Mouse (Mus musculus) hindbrain, postnatal 0 days (tissue): Measurements from ENCODE around the gene Ctnnal1. TPM values are rescaled to one million over a fixed set of nuclear protein-coding genes. Genes with fewer than 3 reads are reported as not detected.

Source experiments
- ATAC-seq: fragments of 200-750 bp; cut with Nextera tagmentation; 2 replicates; pipeline ENCODE4 v1.8.0; 2017; ENCODE audit warnings: mild to moderate bottlenecking, moderate TSS enrichment, moderate library complexity
- DNase-seq: peaks from one replicate; pipeline ENCODE4 v3.0.0-alpha.2; 2015; ENCODE audit warnings: low spot score
- H3K27ac ChIP-seq: fragments of 300-500 bp; sonication (generic); 2 replicates; pipeline ENCODE4 v1.5.1; 2014; ENCODE audit warnings: mild to moderate bottlenecking
- H3K27me3 ChIP-seq: fragments of 300-500 bp; sonication (generic); 2 replicates; pipeline ENCODE4 v1.6.1; 2014; ENCODE audit warnings: low read length, mixed read lengths; ENCODE audit not compliant: insufficient read depth
- H3K36me3 ChIP-seq: fragments of 300-500 bp; sonication (generic); 2 replicates; pipeline ENCODE4 v1.6.1; 2014; ENCODE audit warnings: low read length, mixed read lengths; ENCODE audit not compliant: insufficient read depth
- H3K4me1 ChIP-seq: fragments of 300-500 bp; sonication (generic); 2 replicates; pipeline ENCODE4 v1.6.1; 2014; ENCODE audit warnings: antibody characterized with exemption, low read length, mixed read lengths; ENCODE audit not compliant: insufficient read depth
- H3K4me2 ChIP-seq: fragments of 300-500 bp; sonication (generic); 2 replicates; pipeline ENCODE4 v1.6.1; 2014; ENCODE audit warnings: low read depth, mild to moderate bottlenecking, low read length, moderate library complexity, mixed read lengths
- H3K4me3 ChIP-seq: fragments of 300-500 bp; sonication (generic); 2 replicates; pipeline ENCODE4 v1.5.1; 2014; ENCODE audit warnings: low read length
- H3K9ac ChIP-seq: fragments of 300-500 bp; sonication (generic); replicated peaks from 2 replicates; pipeline ENCODE4 v1.6.1; 2014; ENCODE audit warnings: mild to moderate bottlenecking, low read length, moderate library complexity, mixed read lengths
- H3K9me3 ChIP-seq: fragments of 300-500 bp; sonication (generic); 2 replicates; pipeline ENCODE4 v1.6.1; 2016; ENCODE audit warnings: low read length, mixed read lengths
- CTCF ChIP-seq: IDR thresholded peaks from 2 replicates; pipeline ENCODE4 v1.5.1; 2016; ENCODE audit warnings: antibody characterized with exemption, control low read depth, low read depth
- WGBS: fragments of 180-500 bp; shearing (Covaris S2); extraction: QIAGEN DNeasy Blood & Tissue Kit; methylation state at CpG from one replicate; pipeline ENCODE4 v1.1.7; 2014; 5-methylcytosine and 5-hydroxymethylcytosine counted together
- polyA plus RNA-seq: library from polyadenylated mRNA; unstranded; fragments of >200 nt; fragmentation: Nextera tagmentation; extraction: Ambion mirVana; gene quantifications from 2 replicates; pipeline ENCODE4 v1.2.1, GENCODE M21; 2015
- total RNA-seq: library from RNA; depleted of rRNA; stranded (reverse); fragments of >200 nt; gene quantifications from 2 replicates; pipeline ENCODE4 v1.2.3, GENCODE M21; 2014; rRNA removed

The Ctnnal1 gene
- total RNA-seq (9.5 and 16.3 TPM in 2 replicates), polyA plus RNA-seq (17.8 and 20.2 TPM in 2 replicates)

DNA sequence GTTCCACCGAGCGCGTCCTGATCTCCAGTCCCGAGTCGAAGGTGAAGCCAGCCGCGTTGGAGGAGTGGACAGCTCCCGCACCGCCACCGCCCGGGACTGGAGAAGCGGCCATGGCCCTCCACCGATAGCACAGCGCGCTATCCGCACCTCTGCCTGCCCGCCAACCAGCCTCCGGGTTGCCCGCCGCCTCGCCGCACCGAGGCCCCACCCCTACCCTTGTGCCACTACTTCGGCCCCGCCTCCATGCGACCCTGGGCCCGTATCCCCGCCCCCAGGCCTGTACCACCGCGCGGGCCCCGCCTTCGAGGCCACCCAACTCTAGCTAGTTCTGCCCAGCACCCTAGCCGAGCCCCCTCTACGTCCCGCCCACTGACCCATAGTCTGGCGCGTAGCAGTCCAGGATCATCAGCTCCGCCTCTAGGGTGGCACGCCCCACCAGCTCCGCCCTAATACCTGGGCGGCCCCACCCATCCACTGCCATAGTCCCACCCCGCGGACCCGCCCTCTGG, at the start of gene Ctnnal1:
Gene Ctnnal1, minus strand, starts transcription at position 186 of the 509 bp plus-strand sequence.
- 0% methylated on average over 31 of the region's 45 CpGs for WGBS

GRCm38 (mm10) chr4:56914761-56915160, 49.8 kb upstream of the Ctnnal1 start:
- TF ChIP-seq CTCF, result no peak
- DNase-seq (no peak), ATAC-seq (no peak)
- Histone ChIP-seq H3K36me3 (peaks cover 29% of the 10 kb centered on the region; the same call in 1 of the 2 replicates), H3K9ac (no peak overlapping the region), H3K4me1 (no peaks in the 10 kb centered on the region), H3K27me3 (no peaks in the 10 kb centered on the region), H3K4me3 (no peak overlapping the region), H3K9me3 (no peaks in the 10 kb centered on the region), H3K27ac (no peak overlapping the region), H3K4me2 (no peak overlapping the region)
- 82% methylated on average over 1 of the region's 1 CpGs for whole genome bisulfite sequencing

More for the DNA sequence above, at the start of gene Ctnnal1:
- DNase-seq (peak; percentile 90), ATAC-seq (peak; percentile 95)
- H3K9me3 ChIP-seq, result no peaks in the 10 kb centered on the region
- TF ChIP-seq CTCF, result no peak
- H3K9ac ChIP-seq, result peak within 1 kb of the TSS; percentile 85
- no peaks in the 10 kb centered on the region for H3K36me3 ChIP-seq
- H3K27me3 ChIP-seq, result no peaks in the 10 kb centered on the region
- peak within 1 kb of the TSS; percentile 87 for H3K4me2 ChIP-seq
- peak within 1 kb of the TSS; percentile 92 for H3K27ac ChIP-seq
- peaks cover 13% of the 10 kb centered on the region for H3K4me1 ChIP-seq
- peak within 1 kb of the TSS; percentile 78 for H3K4me3 ChIP-seq

DNA sequence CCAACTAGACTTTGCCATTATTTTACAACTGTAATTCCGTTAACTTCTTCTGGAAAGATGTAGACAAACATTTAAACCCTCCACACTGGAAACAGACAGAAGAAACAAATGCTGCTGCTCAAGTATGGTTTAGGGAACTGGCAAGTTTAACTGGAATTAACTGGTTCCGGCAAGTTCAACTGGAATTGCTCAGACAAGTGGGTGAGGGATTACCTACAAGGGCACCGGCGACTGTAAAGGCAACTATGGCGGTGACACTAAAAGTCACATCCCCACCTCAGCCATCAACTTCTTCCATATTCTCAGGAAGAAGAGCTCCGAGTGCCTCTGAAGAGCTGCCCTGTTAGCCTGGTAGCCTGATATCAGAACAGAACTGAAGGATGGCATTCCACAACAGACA, 49.4 kb upstream of the Ctnnal1 start:
- Histone ChIP-seq H3K27ac (no peak overlapping the region), H3K27me3 (no peaks in the 10 kb centered on the region), H3K9me3 (no peaks in the 10 kb centered on the region), H3K4me2 (no peak overlapping the region), H3K9ac (no peak overlapping the region), H3K36me3 (peaks cover 31% of the 10 kb centered on the region; the same call in 1 of the 2 replicates), H3K4me1 (no peaks in the 10 kb centered on the region), H3K4me3 (no peak overlapping the region)
- no peak for ATAC-seq
- no peak for DNase-seq
- no peak for TF ChIP-seq CTCF
- whole genome bisulfite sequencing, result 95% methylated on average over 6 of the region's 6 CpGs

GRCm38 (mm10) chr4:56912382-56913001, 47.5 kb upstream of the Ctnnal1 start:
- DNase-seq, result no peak
- no peak overlapping the region for H3K9ac ChIP-seq
- H3K27me3 ChIP-seq, result no peaks in the 10 kb centered on the region
- H3K9me3 ChIP-seq, result no peaks in the 10 kb centered on the region
- WGBS, result 88% methylated on average over 7 of the region's 7 CpGs
- peaks cover 35% of the 10 kb centered on the region; the same call in 1 of the 2 replicates for H3K36me3 ChIP-seq
- H3K4me1 ChIP-seq, result no peaks in the 10 kb centered on the region
- H3K27ac ChIP-seq, result no peak overlapping the region
- no peak for TF ChIP-seq CTCF
- H3K4me2 ChIP-seq, result no peak overlapping the region
- no peak for ATAC-seq
- H3K4me3 ChIP-seq, result no peak overlapping the region

DNA sequence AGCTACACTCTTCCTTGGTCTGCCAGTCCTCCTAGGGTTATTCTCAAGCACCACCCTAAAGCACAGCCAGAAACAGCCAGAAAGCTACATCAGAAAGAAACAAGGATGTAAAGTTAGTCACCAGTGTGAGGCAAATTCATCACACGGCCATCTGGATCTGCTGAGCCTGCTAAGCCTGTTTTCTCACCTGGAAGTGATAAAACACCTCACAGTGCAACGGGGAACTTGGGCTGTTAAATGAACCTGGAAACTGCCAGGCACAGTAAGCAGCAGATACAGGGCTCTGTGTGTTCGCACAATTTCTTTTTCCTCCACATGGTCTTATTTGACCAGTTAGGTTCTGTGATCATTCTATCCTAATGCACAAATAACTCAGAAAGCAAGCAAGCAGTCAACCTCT, 44.6 kb upstream of the Ctnnal1 start:
- Histone ChIP-seq H3K9me3 (no peaks in the 10 kb centered on the region), H3K4me3 (no peak overlapping the region), H3K36me3 (peaks cover 40% of the 10 kb centered on the region; the same call in 1 of the 2 replicates), H3K27me3 (no peaks in the 10 kb centered on the region), H3K4me1 (no peaks in the 10 kb centered on the region), H3K4me2 (no peak overlapping the region), H3K27ac (no peak overlapping the region), H3K9ac (no peak overlapping the region)
- DNase-seq, result no peak
- TF ChIP-seq CTCF, result no peak
- 82% methylated on average over 3 of the region's 3 CpGs for WGBS
- no peak for ATAC-seq

GRCm38 (mm10) chr4:56907671-56908070, 42.7 kb upstream of the Ctnnal1 start:
- Histone ChIP-seq H3K36me3 (peaks cover 40% of the 10 kb centered on the region; the same call in 1 of the 2 replicates), H3K4me1 (no peaks in the 10 kb centered on the region), H3K27ac (no peak overlapping the region), H3K9ac (no peak overlapping the region), H3K4me2 (no peak overlapping the region), H3K9me3 (no peaks in the 10 kb centered on the region), H3K4me3 (no peak overlapping the region), H3K27me3 (no peaks in the 10 kb centered on the region)
- ATAC-seq, result no peak
- no peak for TF ChIP-seq CTCF
- 88% methylated on average over 5 of the region's 5 CpGs for WGBS
- no peak for DNase-seq

DNA sequence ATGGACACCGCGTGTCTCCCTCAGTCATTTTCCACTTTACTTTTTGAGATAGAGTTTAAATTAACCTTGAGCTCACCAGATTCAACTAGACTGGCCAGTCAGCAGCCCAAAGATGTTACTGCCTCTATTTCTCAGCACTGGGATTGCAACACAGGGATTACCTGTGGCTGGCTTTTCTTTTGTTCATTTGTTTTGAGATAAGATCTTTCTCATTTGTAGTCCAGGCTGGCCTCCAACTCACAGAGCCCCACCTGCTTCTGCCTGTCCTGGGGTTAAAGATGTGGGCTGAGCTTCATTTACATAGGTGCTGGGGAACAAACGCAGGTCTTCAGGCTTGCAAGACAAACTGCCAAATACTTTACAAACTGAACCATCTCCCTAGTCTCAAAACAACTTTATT, 41.9 kb upstream of the Ctnnal1 start:
- Histone ChIP-seq H3K4me1 (no peaks in the 10 kb centered on the region), H3K9ac (no peak overlapping the region), H3K9me3 (no peaks in the 10 kb centered on the region), H3K4me2 (no peak overlapping the region), H3K27ac (no peak overlapping the region), H3K36me3 (peaks cover 48% of the 10 kb centered on the region; the same call in 1 of the 2 replicates), H3K4me3 (no peak overlapping the region), H3K27me3 (no peaks in the 10 kb centered on the region)
- ATAC-seq (no peak), DNase-seq (no peak)
- no peak for TF ChIP-seq CTCF
- 91% methylated on average over 3 of the region's 3 CpGs for WGBS
